Mouse (Mus musculus): ENCODE measurements around the gene Gm28710. TPM values are rescaled to one million over a fixed set of nuclear protein-coding genes. Genes with fewer than 3 reads are reported as not detected.

Gene Gm28710
- not detected for total RNA-seq (2022)

- DNase-seq (ENCODE audit: low spot score in 2 of 2) = no peak
Observed at GRCm38 (mm10) chr5:16791243-16791860, at the start of gene Gm28710. Gm28710 (plus strand) TSS chr5:16791810.

- DNase-seq (ENCODE audit: low spot score in 2 of 2) = no peak
Observed at GRCm38 (mm10) chr5:16777176-16777575, 14.4 kb upstream of the Gm28710 start.

- DNase-seq (ENCODE audit: low spot score in 2 of 2) = no peak
Observed at GRCm38 (mm10) chr5:16778610-16779172, 12.9 kb upstream of the Gm28710 start.

- DNase-seq (ENCODE audit: low spot score in 2 of 2) = no peak
Observed at GRCm38 (mm10) chr5:16785627-16786026, 6.0 kb upstream of the Gm28710 start.

GRCm38 (mm10) chr5:16794972-16795371 is 3.4 kb downstream of the Gm28710 start:
- peak in 1 of 2 experiments; percentile 35 for DNase-seq (ENCODE audit: low spot score in 2 of 2)

- no peak for DNase-seq (ENCODE audit: low spot score in 2 of 2)
Observed at GRCm38 (mm10) chr5:16802726-16803125, 11.1 kb downstream of the Gm28710 start.

- DNase-seq (ENCODE audit: low spot score in 2 of 2) = no peak
Observed at GRCm38 (mm10) chr5:16838991-16839390, 47.4 kb downstream of the Gm28710 start.

- DNase-seq (ENCODE audit: low spot score in 2 of 2) = peak; percentile 4 to 19
Observed at GRCm38 (mm10) chr5:16869309-16869915, 77.8 kb downstream of the Gm28710 start.

GRCm38 (mm10) chr5:16894161-16894560 is 102.6 kb downstream of the Gm28710 start:
- no peak for DNase-seq (ENCODE audit: low spot score in 2 of 2)

GRCm38 (mm10) chr5:16919791-16920190 is 128.2 kb downstream of the Gm28710 start:
- DNase-seq (ENCODE audit: low spot score in 2 of 2) = no peak

- DNase-seq (ENCODE audit: low spot score in 2 of 2) = no peak
Observed at GRCm38 (mm10) chr5:16922473-16922872, 130.9 kb downstream of the Gm28710 start.

Other genes starting within 250 kb of the Gm28710 start
- gene Hgf, start 238.3 kb upstream of the Gm28710 start, total RNA-seq (2022) = 1 to 10 TPM; 7.4 to 8.8 (median 8.4) TPM

Measured in left cerebral cortex, adult 8-10 months (tissue).